Mouse (Mus musculus) heart, embryonic 14.5 days (tissue): Measurements from ENCODE around the gene Setd2. TPM values are rescaled to one million over a fixed set of nuclear protein-coding genes. Genes with fewer than 3 reads are reported as not detected.

Experiments used
- ATAC-seq: fragments of 200-750 bp; cut with Nextera tagmentation; 2 replicates; pipeline ENCODE4 v1.8.0; 2017; ENCODE audit warnings: low read depth, moderate TSS enrichment; ENCODE audit not compliant: insufficient number of reproducible peaks, insufficient read depth, low FRiP score
- H3K27ac ChIP-seq, 2 experiments: fragments of 200-500 bp in 1 of 2; fragments of 300-500 bp in 1 of 2; sonication (generic) in 1 of 2; replicated peaks in 1 of 2; 2 replicates each; pipeline ENCODE4 v1.5.1; 2012 to 2014; ENCODE audit warnings: low read depth in 2 of 2, low read length in 2 of 2, control low read depth in 1 of 2, mild to moderate bottlenecking in 1 of 2, mixed read lengths in 1 of 2; ENCODE audit not compliant: control insufficient read depth in 1 of 2, insufficient read depth in 1 of 2
- H3K27me3 ChIP-seq: fragments of 300-500 bp; sonication (generic); 2 replicates; pipeline ENCODE4 v1.6.1; 2014; ENCODE audit warnings: mild to moderate bottlenecking, low read length, control low read depth; ENCODE audit not compliant: control insufficient read depth, insufficient read depth
- H3K36me3 ChIP-seq: fragments of 300-500 bp; sonication (generic); 2 replicates; pipeline ENCODE4 v1.6.1; 2014; ENCODE audit warnings: mild to moderate bottlenecking, control low read depth, low read length, mixed read lengths; ENCODE audit not compliant: control insufficient read depth, insufficient read depth
- H3K4me1 ChIP-seq, 2 experiments: fragments of 200-500 bp in 1 of 2; fragments of 300-500 bp in 1 of 2; sonication (generic) in 1 of 2; 2 replicates each; pipeline ENCODE4 v1.6.1; 2012 to 2014; ENCODE audit warnings: low read length in 2 of 2, control low read depth in 1 of 2, mixed read lengths in 1 of 2; ENCODE audit not compliant: control insufficient read depth in 2 of 2, insufficient read depth in 2 of 2
- H3K4me2 ChIP-seq: fragments of 300-500 bp; sonication (generic); 2 replicates; pipeline ENCODE4 v1.6.1; 2014; ENCODE audit warnings: mild to moderate bottlenecking, low read length
- H3K4me3 ChIP-seq, 2 experiments: fragments of 200-500 bp in 1 of 2; fragments of 300-500 bp in 1 of 2; sonication (generic) in 1 of 2; 2 replicates each; pipeline ENCODE4 v1.5.1; 2012 to 2014; ENCODE audit warnings: low read length in 2 of 2, mild to moderate bottlenecking in 2 of 2, control low read depth in 1 of 2, low read depth in 1 of 2, moderate library complexity in 1 of 2; ENCODE audit not compliant: control insufficient read depth in 1 of 2, insufficient read depth in 1 of 2
- H3K9ac ChIP-seq: fragments of 300-500 bp; sonication (generic); 2 replicates; pipeline ENCODE4 v1.6.1; 2014; ENCODE audit warnings: mild to moderate bottlenecking, low read length
- H3K9me3 ChIP-seq: fragments of 300-500 bp; sonication (generic); 2 replicates; pipeline ENCODE4 v1.6.1; 2016; ENCODE audit warnings: low read length, control low read depth; ENCODE audit not compliant: control insufficient read depth
- WGBS: fragments of 180-500 bp; shearing (Covaris S2); extraction: QIAGEN DNeasy Blood & Tissue Kit; methylation state at CpG from one replicate; pipeline ENCODE4 v1.1.7; 2014; 5-methylcytosine and 5-hydroxymethylcytosine counted together
- polyA plus RNA-seq: library from polyadenylated mRNA; unstranded; fragments of >200 nt; fragmentation: Nextera tagmentation; extraction: Ambion mirVana; gene quantifications from 2 replicates; pipeline ENCODE4 v1.2.1, GENCODE M21; 2014

The Setd2 gene
- polyA plus RNA-seq, 1 experiment from 2014 or later, result 35.6 TPM

GRCm38 (mm10) chr9:110531914-110532489, 395 bp upstream of the Setd2 start:
- peak overlapping the region; percentile 65 for H3K4me2 ChIP-seq
- H3K9ac ChIP-seq, result peak overlapping the region; percentile 100
- peak; percentile 99 for ATAC-seq
- no peaks in the 10 kb centered on the region for H3K9me3 ChIP-seq
- H3K4me3 ChIP-seq, result peak overlapping the region; percentile 89 to 98
- H3K4me1 ChIP-seq, result peaks cover 4 to 25% of the 10 kb centered on the region in 2 experiments; a peak in 3 of 4 replicates
- under 1% methylated on average over 45 of the region's 53 CpGs for WGBS
- 0 out of 2 replicates have a peak, but pooled peaks cover 3% of the 10 kb centered on the region for H3K36me3 ChIP-seq
- H3K27ac ChIP-seq, result peak overlapping the region; percentile 99 to 100
- no peaks in the 10 kb centered on the region for H3K27me3 ChIP-seq

GRCm38 (mm10) chr9:110533645-110534044, 1.2 kb downstream of the Setd2 start:
- Histone ChIP-seq H3K4me3 (peak overlapping the region; percentile 96 to 98), H3K4me1 (peaks cover 4 to 25% of the 10 kb centered on the region in 2 experiments; a peak in 3 of 4 replicates), H3K27me3 (no peaks in the 10 kb centered on the region), H3K9ac (peak overlapping the region; percentile 100), H3K27ac (peak overlapping the region; percentile 19 to 100; a peak in 1 of 4 replicates), H3K4me2 (peak overlapping the region; percentile 83), H3K9me3 (no peaks in the 10 kb centered on the region), H3K36me3 (peaks cover 3% of the 10 kb centered on the region; the same call in 1 of the 2 replicates)
- no peak for ATAC-seq
- 18% methylated on average over 5 of the region's 5 CpGs for WGBS

- Histone ChIP-seq H3K4me3 (no peak overlapping the region), H3K27me3 (no peaks in the 10 kb centered on the region), H3K36me3 (peaks cover 7% of the 10 kb centered on the region; the same call in 1 of the 2 replicates), H3K9ac (no peak overlapping the region), H3K4me1 (peaks cover 4 to 25% of the 10 kb centered on the region in 2 experiments; a peak in 3 of 4 replicates), H3K4me2 (0 out of 2 replicates have a peak overlapping the region, but pooled peaks have one; percentile 10), H3K9me3 (no peaks in the 10 kb centered on the region), H3K27ac (no peak overlapping the region)
- 88% methylated on average over 2 of the region's 2 CpGs for WGBS
- ATAC-seq, result no peak
Observed at GRCm38 (mm10) chr9:110535114-110535513, 2.7 kb downstream of the Setd2 start.

- H3K27me3 ChIP-seq, result no peaks in the 10 kb centered on the region
- no peak overlapping the region for H3K9ac ChIP-seq
- H3K4me2 ChIP-seq, result no peak overlapping the region
- 87% methylated on average over 2 of the region's 2 CpGs for WGBS
- no peaks in the 10 kb centered on the region for H3K9me3 ChIP-seq
- no peak for ATAC-seq
- peaks cover 2 to 20% of the 10 kb centered on the region in 2 experiments; a peak in 3 of 4 replicates for H3K4me1 ChIP-seq
- no peak overlapping the region for H3K4me3 ChIP-seq
- no peak overlapping the region for H3K27ac ChIP-seq
- peaks cover 7% of the 10 kb centered on the region; the same call in 1 of the 2 replicates for H3K36me3 ChIP-seq
Observed at GRCm38 (mm10) chr9:110536636-110537035, 4.2 kb downstream of the Setd2 start.

- H3K4me1 ChIP-seq, result peaks cover 2 to 20% of the 10 kb centered on the region in 2 experiments; a peak in 3 of 4 replicates
- no peak overlapping the region for H3K9ac ChIP-seq
- H3K27me3 ChIP-seq, result no peaks in the 10 kb centered on the region
- H3K9me3 ChIP-seq, result no peaks in the 10 kb centered on the region
- no peak overlapping the region for H3K27ac ChIP-seq
- no peak for ATAC-seq
- H3K36me3 ChIP-seq, result peaks cover 7% of the 10 kb centered on the region; the same call in 1 of the 2 replicates
- no peak overlapping the region for H3K4me2 ChIP-seq
- H3K4me3 ChIP-seq, result no peak overlapping the region
Observed at GRCm38 (mm10) chr9:110538511-110538910, 6.1 kb downstream of the Setd2 start.

GRCm38 (mm10) chr9:110541988-110542387, 9.6 kb downstream of the Setd2 start:
- Histone ChIP-seq H3K27ac (no peak overlapping the region), H3K27me3 (no peaks in the 10 kb centered on the region), H3K9ac (no peak overlapping the region), H3K4me2 (no peak overlapping the region), H3K36me3 (peaks cover 8% of the 10 kb centered on the region), H3K4me3 (no peak overlapping the region), H3K4me1 (no peaks in the 10 kb centered on the region), H3K9me3 (no peaks in the 10 kb centered on the region)
- WGBS, result 80% methylated on average over 4 of the region's 4 CpGs
- no peak for ATAC-seq

GRCm38 (mm10) chr9:110548261-110548660, 15.9 kb downstream of the Setd2 start:
- Histone ChIP-seq H3K9ac (no peak overlapping the region), H3K27ac (no peak overlapping the region), H3K4me3 (no peak overlapping the region), H3K4me2 (no peak overlapping the region), H3K36me3 (peaks cover 64% of the 10 kb centered on the region), H3K9me3 (no peaks in the 10 kb centered on the region), H3K27me3 (no peaks in the 10 kb centered on the region), H3K4me1 (no peaks in the 10 kb centered on the region)
- 87% methylated on average over 19 of the region's 19 CpGs for WGBS
- ATAC-seq, result no peak

GRCm38 (mm10) chr9:110568309-110568708, 35.9 kb downstream of the Setd2 start:
- ATAC-seq, result no peak
- no peak overlapping the region for H3K4me3 ChIP-seq
- no peak overlapping the region for H3K9ac ChIP-seq
- H3K4me2 ChIP-seq, result no peak overlapping the region
- no peaks in the 10 kb centered on the region for H3K9me3 ChIP-seq
- H3K36me3 ChIP-seq, result peaks cover 92% of the 10 kb centered on the region
- no peaks in the 10 kb centered on the region for H3K4me1 ChIP-seq
- H3K27me3 ChIP-seq, result no peaks in the 10 kb centered on the region
- H3K27ac ChIP-seq, result no peak overlapping the region
